Mouse (Mus musculus) CH12.LX (cell line): ENCODE data around the gene Sgms1.

Source experiments
- BHLHE40 ChIP-seq: IDR thresholded peaks from 2 replicates; pipeline ENCODE4 v1.6.1; 2011; ENCODE audit warnings: mild to moderate bottlenecking, low read depth, low read length, improper control_type of control experiment
- CTCF ChIP-seq, 2 experiments: IDR thresholded peaks in 1 of 2; conservative IDR thresholded peaks in 1 of 2; 2 replicates each; pipeline ENCODE4 v1.5.1; 2011 to 2012; ENCODE audit warnings: low read depth in 2 of 2, low read length in 2 of 2, improper control_type of control experiment in 1 of 2, inconsistent platforms in 1 of 2, mild to moderate bottlenecking in 1 of 2, moderate library complexity in 1 of 2
- ELF1 ChIP-seq: IDR thresholded peaks from 2 replicates; pipeline ENCODE4 v1.6.1; 2014; ENCODE audit warnings: low read depth, mild to moderate bottlenecking, inconsistent platforms, low read length, improper control_type of control experiment
- EP300 ChIP-seq: IDR thresholded peaks from 2 replicates; pipeline ENCODE4 v1.6.1; 2011; ENCODE audit warnings: low read length, improper control_type of control experiment
- HCFC1 ChIP-seq: IDR thresholded peaks from 2 replicates; pipeline ENCODE4 v1.6.1; 2012; ENCODE audit warnings: low read depth, mild to moderate bottlenecking, inconsistent platforms, low read length, improper control_type of control experiment
- MAX ChIP-seq: IDR thresholded peaks from 2 replicates; pipeline ENCODE4 v1.6.1; 2011; ENCODE audit warnings: low read length, improper control_type of control experiment
- MAZ ChIP-seq: IDR thresholded peaks from 2 replicates; pipeline ENCODE4 v1.6.1; 2012; ENCODE audit warnings: low read depth, mild to moderate bottlenecking, inconsistent platforms, low read length, improper control_type of control experiment, moderate library complexity
- POLR2A ChIP-seq: IDR thresholded peaks from 2 replicates; pipeline ENCODE4 v1.6.1; 2011; ENCODE audit warnings: low read depth, mild to moderate bottlenecking, improper control_type of control experiment, low read length
- RAD21 ChIP-seq: IDR thresholded peaks from 2 replicates; pipeline ENCODE4 v1.6.1; 2011; ENCODE audit warnings: low read depth, mild to moderate bottlenecking, low read length, improper control_type of control experiment, moderate library complexity
- SIN3A ChIP-seq: IDR thresholded peaks from 2 replicates; pipeline ENCODE4 v1.6.1; 2012; ENCODE audit warnings: low read length, improper control_type of control experiment, inconsistent platforms
- TCF12 ChIP-seq: IDR thresholded peaks from 2 replicates; pipeline ENCODE4 v1.6.1; 2014; ENCODE audit warnings: low read depth, mild to moderate bottlenecking, inconsistent platforms, low read length, improper control_type of control experiment
- ZNF384 ChIP-seq: IDR thresholded peaks from 2 replicates; pipeline ENCODE4 v1.6.1; 2012; ENCODE audit warnings: low read depth, low read length, improper control_type of control experiment, inconsistent platforms

GRCm38 (mm10) chr19:32367333-32367732 lies 22.2 kb downstream of the Sgms1 start:
- no peak for TF ChIP-seq POLR2A
- TF ChIP-seq CTCF (conservative IDR thresholded peaks at IDR 0.05 in 1 of 2, IDR thresholded peaks at IDR 0.05 in 1 of 2; ENCODE audit: low read depth in 2 of 2, low read length in 2 of 2), result no peak
- TF ChIP-seq ZNF384, result no peak
- TF ChIP-seq BHLHE40, result no peak
- TF ChIP-seq EP300, result no peak
- TF ChIP-seq TCF12, result no peak
- no peak for TF ChIP-seq SIN3A
- no peak for TF ChIP-seq MAX
- TF ChIP-seq RAD21, result no peak
- no peak for TF ChIP-seq HCFC1
- TF ChIP-seq ELF1, result no peak
- TF ChIP-seq MAZ, result no peak
